Mouse (Mus musculus) thymus, adult 2 months (tissue): ENCODE data around the gene Rimbp3. TPM values are rescaled to one million over a fixed set of nuclear protein-coding genes. Genes with fewer than 3 reads are reported as not detected.

Experiments used
- DNase-seq: peaks from one replicate; pipeline ENCODE4 v3.0.0; 2021
- H3K27ac ChIP-seq: fragments of 200-500 bp; 2 replicates; pipeline ENCODE4 v1.5.1; 2012; ENCODE audit warnings: low read length, control low read depth; ENCODE audit not compliant: control insufficient read depth, insufficient read depth
- H3K27me3 ChIP-seq: fragments of 200-500 bp; 2 replicates; pipeline ENCODE4 v1.6.1; 2012; ENCODE audit warnings: mild to moderate bottlenecking, low read length, moderate library complexity, mixed read lengths; ENCODE audit not compliant: control insufficient read depth, insufficient read depth
- H3K36me3 ChIP-seq: fragments of 200-500 bp; 2 replicates; pipeline ENCODE4 v1.6.1; 2012; ENCODE audit warnings: mild to moderate bottlenecking, low read length, moderate library complexity; ENCODE audit not compliant: control insufficient read depth, insufficient read depth
- H3K4me1 ChIP-seq: fragments of 200-500 bp; replicated peaks from 2 replicates; pipeline ENCODE4 v1.6.1; 2012; ENCODE audit warnings: low read length; ENCODE audit not compliant: control insufficient read depth, insufficient read depth
- H3K4me3 ChIP-seq: fragments of 200-500 bp; 2 replicates; pipeline ENCODE4 v1.5.1; 2012; ENCODE audit warnings: mild to moderate bottlenecking, low read length, control low read depth, moderate library complexity; ENCODE audit not compliant: control insufficient read depth, insufficient read depth
- CTCF ChIP-seq: fragments of 200-500 bp; IDR thresholded peaks from 2 replicates; pipeline ENCODE4 v1.5.1; 2012; ENCODE audit warnings: mild to moderate bottlenecking, control low read depth, low read length, moderate library complexity, borderline replicate concordance; ENCODE audit not compliant: control insufficient read depth, poor library complexity, insufficient read depth; ENCODE audit errors: extremely low read depth
- POLR2A ChIP-seq: fragments of 200-500 bp; IDR thresholded peaks from 2 replicates; pipeline ENCODE4 v1.6.1; 2012; ENCODE audit warnings: mild to moderate bottlenecking, low read length, control low read depth, moderate library complexity; ENCODE audit not compliant: control insufficient read depth, poor library complexity, insufficient read depth; ENCODE audit errors: extremely low read depth
- WGBS: fragments of 180-500 bp; shearing (Covaris S2); methylation state at CpG from one replicate; pipeline ENCODE4 v1.1.7; 2018; 5-methylcytosine and 5-hydroxymethylcytosine counted together
- polyA plus RNA-seq: library from polyadenylated mRNA; depleted of rRNA; stranded (reverse); fragments of >200 nt; gene quantifications from 2 replicates; pipeline ENCODE4 v1.2.3, GENCODE M21; 2012

Rimbp3 gene
- polyA plus RNA-seq, 1 experiment: 0.51 TPM

DNA sequence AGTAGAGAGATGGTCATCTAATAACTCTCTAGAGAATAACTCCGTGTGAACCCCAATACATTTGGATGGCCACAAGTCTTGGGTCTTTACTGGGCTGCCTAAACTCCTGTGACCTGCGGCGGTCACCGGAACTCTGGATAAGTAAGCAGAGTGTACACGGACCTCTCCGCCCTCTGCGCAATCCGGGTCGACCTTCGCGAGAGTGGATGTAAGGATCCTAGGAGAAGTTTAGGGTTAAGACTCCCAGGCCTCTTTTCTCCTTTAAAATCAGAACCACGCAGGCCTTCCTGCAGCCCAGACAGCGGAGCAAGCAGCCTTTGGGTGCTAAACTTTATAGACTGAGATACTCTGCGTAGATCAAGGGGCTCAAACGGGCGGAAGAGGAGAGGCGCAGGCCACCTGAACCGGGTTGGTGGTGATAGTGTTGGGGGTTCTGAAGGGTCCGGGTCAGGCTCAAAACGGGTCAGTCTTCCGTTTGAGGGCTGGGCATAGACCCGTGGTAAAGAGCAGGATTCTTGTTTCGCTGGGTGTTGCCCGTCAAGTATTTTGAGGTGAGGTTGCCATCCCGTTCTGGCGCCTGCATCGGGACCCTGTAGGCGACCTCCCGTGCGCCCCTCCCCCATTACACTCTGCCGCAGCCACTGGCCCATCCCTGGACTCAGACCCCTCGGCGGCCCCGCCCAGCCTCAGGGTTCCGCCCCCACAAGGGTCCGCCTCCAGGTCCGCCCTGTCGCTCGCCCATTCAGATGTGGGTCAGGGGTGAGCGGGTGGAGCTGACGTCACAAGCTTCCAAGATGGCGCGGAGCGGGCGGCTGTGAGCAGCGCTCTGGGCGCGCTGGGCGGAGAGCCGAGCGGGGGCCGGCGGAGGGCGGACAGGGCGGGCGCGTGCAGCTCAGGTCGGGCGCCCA lies 24.6 kb downstream of the Rimbp3 start, which contains the start of gene Hic2:
Hic2 (plus strand) TSS at position 779 of the 908 bp plus-strand sequence.
- H3K27ac ChIP-seq: no peak within 1 kb of the TSS
- peak; percentile 92 for DNase-seq
- H3K27me3 ChIP-seq: no peaks in the 10 kb centered on the region
- peaks cover 16% of the 10 kb centered on the region for H3K4me1 ChIP-seq
- WGBS: 9% methylated on average over 59 of the region's 59 CpGs
- TF ChIP-seq POLR2A (peak; percentile 88), CTCF (no peak)
- H3K4me3 ChIP-seq: peak within 1 kb of the TSS; percentile 62
- no peaks in the 10 kb centered on the region for H3K36me3 ChIP-seq

DNA sequence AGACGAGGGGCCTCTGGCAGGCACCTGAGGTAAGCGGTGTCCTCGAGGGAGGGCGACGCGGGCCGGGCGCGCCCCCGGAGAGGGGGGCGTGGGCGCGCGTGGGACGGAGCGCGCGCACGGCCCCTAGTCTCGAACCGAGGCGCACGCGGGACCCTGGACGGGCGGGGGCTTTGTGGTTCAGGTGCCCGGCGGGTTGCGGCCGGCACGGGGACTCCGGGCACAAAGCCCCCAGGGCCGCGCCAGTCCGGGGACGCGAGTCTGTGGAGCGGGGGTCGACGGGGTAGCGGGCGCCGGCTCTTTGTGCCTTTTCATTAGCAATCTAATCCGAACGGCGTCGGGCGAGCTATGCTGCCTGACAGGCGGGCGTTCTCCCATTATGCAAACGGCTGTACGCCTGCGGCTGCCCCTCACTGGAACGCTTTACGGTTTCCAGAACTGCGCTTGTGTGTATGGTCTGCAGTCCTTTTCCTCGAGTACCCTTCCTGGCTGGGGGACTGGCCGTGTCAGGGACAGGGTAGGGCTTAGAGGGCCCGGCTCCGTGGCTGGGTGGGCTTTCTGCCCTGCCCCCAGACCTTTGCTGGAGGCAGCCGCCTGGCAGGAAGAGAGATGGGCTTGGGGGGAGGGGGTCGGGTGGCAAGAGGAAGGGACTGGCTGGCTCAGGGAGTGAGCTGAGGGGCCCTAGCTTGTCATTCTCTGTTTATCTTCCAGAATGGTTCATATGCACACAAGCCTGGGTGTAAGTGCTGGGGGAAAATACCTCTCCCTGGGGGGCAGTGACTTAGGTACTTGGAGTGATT lies 25.5 kb downstream of the Rimbp3 start:
- TF ChIP-seq POLR2A: no peak
- TF ChIP-seq CTCF: no peak
- WGBS: under 1% methylated on average over 62 of the region's 62 CpGs
- H3K36me3 ChIP-seq: no peaks in the 10 kb centered on the region
- no peaks in the 10 kb centered on the region for H3K27me3 ChIP-seq
- no peak overlapping the region for H3K27ac ChIP-seq
- peak overlapping the region; percentile 62 for H3K4me3 ChIP-seq
- peak; percentile 72 for DNase-seq
- H3K4me1 ChIP-seq: peaks cover 16% of the 10 kb centered on the region

DNA sequence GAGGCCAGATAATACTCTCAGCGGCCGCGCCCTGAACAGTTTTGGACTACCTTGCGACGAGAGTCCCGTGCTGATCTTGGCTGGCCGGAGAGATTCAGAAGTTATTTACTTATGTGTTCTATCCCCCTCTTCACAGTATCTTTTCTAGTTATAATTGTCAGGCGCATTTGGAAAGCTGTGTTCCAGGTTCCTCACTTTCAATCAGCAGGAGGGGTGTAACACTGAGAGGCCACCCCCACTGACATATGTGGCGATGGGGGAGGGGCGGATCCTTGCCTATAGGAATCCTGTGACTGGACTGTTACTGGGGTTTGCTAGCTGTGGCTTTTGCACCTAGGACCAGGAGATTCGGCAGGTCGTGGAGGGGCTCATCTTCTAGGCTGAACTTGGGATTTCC lies 26.1 kb downstream of the Rimbp3 start:
- Histone ChIP-seq H3K27ac (no peak overlapping the region), H3K4me3 (peak overlapping the region; percentile 62), H3K27me3 (no peaks in the 10 kb centered on the region), H3K4me1 (peaks cover 16% of the 10 kb centered on the region), H3K36me3 (no peaks in the 10 kb centered on the region)
- WGBS: 19% methylated on average over 12 of the region's 12 CpGs
- TF ChIP-seq POLR2A (no peak), CTCF (no peak)
- peak; percentile 22 for DNase-seq

DNA sequence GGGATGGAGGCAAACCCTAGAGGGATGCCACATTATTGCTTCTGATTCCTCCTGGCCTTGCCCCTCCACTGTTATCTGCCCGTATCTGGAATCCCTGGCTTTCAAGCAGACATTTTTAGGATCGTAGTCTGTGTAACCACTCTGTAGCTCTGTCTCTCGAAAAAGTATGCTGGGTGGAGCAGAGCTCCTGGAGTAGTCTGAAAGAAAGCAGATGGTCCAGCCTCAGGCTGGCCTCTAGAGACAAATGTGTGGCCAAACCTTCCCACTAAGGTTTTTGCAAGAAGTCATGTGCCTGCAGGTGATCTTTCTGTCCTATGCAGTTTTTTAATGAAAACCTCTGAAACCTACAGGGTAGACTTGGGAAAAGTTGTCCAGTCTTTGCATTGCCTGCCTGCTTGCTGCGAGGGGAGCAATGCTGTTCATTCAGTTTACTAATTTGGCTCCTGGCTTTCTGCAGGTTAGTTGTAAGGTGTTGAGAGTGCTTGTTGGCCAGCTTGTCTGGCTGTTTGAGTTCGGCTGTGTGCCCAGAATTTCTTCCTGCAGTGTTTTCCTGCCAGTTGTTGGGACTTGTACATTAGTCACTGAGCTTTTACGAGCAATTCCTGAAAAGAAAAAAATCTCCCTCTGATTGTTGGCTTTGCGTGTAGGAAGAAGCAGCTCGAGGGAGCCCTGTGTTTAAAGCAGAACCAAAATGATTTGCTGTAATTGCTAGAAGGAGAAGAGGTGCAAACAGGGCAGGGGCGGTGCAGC lies 26.7 kb downstream of the Rimbp3 start:
- 86% methylated on average over 9 of the region's 9 CpGs for WGBS
- no peak for DNase-seq
- Histone ChIP-seq H3K4me3 (no peak overlapping the region), H3K36me3 (no peaks in the 10 kb centered on the region), H3K4me1 (peaks cover 16% of the 10 kb centered on the region), H3K27ac (no peak overlapping the region), H3K27me3 (no peaks in the 10 kb centered on the region)
- TF ChIP-seq CTCF: no peak
- TF ChIP-seq POLR2A: no peak

DNA sequence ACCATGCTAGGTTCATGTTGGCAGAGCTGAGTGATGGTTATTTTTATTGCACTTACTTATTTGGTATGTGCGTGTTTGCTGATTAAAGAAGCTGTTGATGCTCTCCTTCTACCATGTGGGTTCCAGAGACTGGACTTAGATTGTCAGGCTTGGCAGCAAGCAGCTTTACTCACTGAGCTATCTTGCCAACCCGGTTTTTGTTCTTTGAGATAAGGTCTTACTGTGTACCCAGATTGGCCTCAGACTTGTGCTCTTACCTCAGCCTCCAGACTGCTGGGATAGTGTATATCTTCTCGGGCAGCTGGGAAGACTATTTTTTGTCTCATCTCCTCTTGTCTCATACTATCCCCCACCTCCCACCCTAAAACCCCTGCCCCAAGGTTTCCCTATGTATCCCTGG lies 29.2 kb downstream of the Rimbp3 start:
- Histone ChIP-seq H3K27ac (no peak overlapping the region), H3K27me3 (no peaks in the 10 kb centered on the region), H3K4me3 (no peak overlapping the region), H3K4me1 (peaks cover 16% of the 10 kb centered on the region), H3K36me3 (no peaks in the 10 kb centered on the region)
- TF ChIP-seq POLR2A (no peak), CTCF (no peak)
- 85% methylated on average over 3 of the region's 3 CpGs for WGBS
- DNase-seq: no peak

DNA sequence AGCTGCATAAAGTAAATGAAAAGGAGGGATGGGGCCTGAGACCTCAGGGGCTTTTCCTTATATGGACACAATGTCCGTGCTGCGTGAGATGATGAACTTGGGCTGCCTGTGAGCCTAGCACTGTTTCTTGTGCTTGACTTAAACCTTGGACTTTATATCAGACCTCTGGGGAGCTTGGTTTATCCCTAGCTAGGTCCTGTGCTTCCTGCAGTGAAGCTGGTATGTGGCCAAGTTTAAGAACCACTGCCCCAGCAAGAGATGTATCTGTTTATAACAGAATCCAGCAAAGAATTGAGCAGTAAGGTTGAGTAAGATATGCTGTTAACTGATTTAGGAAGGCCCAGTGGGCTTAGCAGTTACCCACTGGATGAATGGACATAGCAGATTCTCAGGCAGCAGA lies 31.0 kb downstream of the Rimbp3 start:
- 97% methylated on average over 2 of the region's 2 CpGs for WGBS
- Histone ChIP-seq H3K36me3 (no peaks in the 10 kb centered on the region), H3K4me1 (peaks cover 11% of the 10 kb centered on the region), H3K4me3 (no peak overlapping the region), H3K27me3 (no peaks in the 10 kb centered on the region), H3K27ac (no peak overlapping the region)
- DNase-seq: no peak
- no peak for TF ChIP-seq POLR2A
- TF ChIP-seq CTCF: no peak
